Mouse (Mus musculus): Measurements from ENCODE around the gene Olfr157.

Olfr157 gene

DNA sequence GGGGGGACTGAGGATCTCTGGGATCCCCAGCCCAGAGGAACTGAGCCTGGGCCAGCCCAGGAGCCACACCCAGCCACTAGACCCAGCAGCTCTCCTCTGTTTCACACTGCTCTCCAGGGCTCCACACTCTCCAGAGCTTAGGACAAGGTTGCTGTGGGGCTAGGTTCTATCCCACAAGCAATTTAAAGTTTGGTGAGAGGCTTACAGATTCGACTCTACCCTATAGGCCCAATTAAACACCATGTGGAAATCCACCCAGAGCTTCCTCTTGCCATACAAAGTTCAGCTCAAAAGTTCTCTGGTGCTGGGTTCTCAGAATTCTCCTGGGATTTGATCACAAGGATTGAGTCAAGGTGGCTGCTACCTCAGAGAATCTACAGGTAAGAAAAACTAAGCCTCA is at the start of gene Olfr157:
TSS of gene Olfr157 (minus strand) at position 101 of the 400 bp plus-strand sequence.
- DNase-seq (ENCODE audit: low read depth, low spot score) = no peak

DNA sequence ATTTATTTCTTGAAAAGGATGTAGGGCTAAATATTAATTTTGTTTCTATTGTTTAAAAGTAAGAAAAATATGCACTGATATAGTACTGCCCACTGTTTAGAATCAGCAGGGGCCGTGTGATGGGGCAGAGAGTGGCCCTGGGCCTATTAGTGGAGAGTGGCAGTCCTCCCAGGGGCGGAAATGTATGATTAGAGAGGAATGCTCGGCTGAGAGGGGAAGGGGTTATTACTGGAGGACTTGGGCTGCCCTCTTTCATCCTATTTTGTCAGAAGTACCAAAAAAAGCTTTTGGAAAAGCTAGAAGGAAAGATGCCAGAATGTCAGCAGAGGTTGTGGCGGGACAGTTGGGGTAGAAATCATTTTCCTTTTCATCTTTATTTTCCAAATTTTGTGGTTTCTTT is 44.2 kb upstream of the Olfr157 start:
- no peak for DNase-seq (ENCODE audit: low read depth, low spot score)

DNA sequence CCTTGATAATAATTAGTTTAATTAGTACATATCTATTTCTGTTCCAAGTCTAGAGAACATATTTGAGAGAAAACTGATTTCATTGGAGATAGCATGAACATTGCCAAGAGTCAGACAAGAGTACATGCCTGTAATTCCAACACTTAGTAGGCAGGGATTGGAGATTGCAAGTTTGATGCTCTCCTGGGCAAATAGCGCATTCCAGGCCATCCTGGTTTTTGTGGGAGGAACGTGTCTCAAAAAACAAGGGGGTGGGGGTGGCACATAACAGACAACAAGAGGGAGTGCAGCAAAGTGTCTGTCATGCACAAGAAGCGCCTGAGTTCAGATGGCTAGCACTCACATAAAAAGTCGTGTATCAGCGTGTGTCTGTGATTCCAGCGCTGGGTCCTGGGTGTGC is 39.6 kb upstream of the Olfr157 start:
- DNase-seq (ENCODE audit: low read depth, low spot score) = no peak

DNA sequence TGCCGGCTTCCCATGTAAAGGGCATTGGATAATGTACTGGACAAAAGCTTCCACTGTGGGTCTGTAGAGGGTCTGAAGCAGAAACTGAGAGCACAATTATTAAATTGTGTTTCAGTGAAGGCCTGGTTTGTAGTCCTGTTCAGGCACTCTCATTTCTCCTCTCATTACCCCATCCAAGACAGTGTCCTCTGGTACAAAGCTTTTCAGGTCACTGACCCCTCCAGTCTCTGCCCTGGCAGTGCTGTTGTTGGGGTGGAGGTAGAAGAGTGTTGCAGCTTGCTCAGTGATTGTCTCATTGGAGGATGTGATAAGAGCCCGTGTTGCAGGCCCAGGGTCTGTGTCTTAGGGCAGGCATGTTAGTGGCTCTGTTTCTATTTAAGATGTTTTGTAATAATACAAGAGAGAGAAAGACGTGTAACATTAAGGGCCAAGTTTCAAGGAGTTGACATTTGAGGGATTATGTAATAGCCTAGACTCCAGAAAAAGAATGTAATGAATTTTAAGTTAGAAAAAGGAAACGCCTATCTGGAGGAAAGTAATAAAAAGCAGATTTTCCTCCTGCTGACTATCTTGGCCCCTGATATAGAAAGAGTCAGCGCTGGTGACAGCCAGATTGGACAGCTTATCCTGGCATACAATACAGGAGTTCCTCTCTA is 38.2 kb upstream of the Olfr157 start:
- DNase-seq (ENCODE audit: low read depth, low spot score) = no peak

DNA sequence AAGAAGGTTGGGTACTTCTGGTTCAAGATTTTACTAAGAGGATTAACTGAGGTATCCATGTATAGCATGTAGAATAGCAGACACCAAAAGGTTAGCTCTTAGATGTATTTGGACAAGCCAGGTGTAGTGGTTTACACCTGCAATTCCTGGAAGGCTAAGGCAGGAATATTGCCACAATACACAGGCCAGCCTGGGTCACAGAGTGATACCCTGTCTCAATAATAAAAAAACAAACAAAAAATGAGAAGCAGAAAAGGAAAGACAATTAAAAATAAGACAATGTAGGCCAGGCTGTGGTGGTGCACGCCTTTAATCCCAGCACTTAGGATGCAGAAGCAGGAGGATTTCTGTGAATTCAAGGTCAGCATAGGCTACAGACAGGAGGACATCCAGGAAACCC is 37.2 kb upstream of the Olfr157 start:
- no peak for DNase-seq (ENCODE audit: low read depth, low spot score)

DNA sequence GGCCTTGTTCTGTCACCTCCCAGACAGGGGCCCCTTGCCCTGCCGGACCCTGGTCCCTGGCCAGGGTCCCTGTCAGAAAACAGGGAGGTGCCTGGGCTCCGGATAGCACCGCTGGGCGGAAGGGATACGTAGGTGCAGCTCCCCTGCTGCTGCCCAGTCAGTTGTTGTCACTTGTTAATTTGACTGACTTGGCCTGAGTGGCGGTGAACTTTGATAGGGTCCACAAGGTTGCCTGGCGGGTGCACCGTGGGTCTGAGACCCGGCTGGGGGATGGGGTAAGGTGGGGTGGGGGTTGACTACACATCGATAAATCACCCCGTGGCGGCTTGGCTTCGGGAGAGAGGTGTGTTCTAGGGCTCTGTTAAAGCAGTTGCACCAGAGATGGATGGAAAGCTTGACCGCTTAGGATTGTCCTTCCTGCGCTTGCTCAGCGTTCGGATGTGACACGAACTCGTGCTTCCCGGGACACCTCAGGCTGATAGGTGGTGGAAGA is 36.0 kb upstream of the Olfr157 start:
- no peak for DNase-seq (ENCODE audit: low read depth, low spot score)

DNA sequence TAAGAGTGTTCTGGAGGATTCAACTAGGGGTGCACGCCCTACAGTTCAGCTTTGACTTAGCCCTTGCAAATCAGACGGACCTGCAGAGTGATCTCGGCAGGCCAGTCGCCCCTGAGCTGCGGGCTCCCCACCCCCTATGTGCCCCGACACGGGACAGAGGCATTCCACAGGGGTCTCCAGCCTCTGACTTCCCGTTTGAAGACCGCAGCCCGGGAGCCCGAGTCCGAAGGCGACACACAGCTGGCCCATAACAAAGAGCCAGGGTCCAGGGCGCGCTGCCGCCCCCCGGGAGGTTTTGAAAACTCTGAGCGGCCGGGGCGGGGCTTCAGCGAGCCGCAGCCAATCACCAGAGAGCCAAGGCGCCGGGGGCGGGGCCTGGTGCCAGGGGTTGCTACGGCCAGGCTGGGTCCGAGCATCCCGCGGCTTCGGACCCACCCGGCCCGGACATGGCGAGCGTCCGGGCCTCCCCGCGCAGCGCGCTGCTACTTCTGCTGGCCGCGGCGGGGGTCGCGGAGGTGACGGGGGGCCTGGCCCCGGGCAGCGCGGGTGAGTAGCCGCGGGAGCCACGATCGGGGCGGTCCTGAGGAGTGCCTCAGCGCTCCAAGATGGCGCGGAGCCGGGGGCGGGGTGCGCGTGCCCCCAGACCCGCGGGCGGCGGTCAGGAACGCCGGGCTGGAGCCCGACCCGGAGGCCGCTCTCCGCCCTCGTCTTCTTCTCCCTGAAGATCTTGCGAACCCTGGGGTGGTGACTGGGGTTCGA is 35.3 kb upstream of the Olfr157 start, which contains the start of gene Reck:
TSS of gene Reck (plus strand) at position 371 of the 759 bp plus-strand sequence.
- peak; percentile 84 for DNase-seq (ENCODE audit: low read depth, low spot score)

DNA sequence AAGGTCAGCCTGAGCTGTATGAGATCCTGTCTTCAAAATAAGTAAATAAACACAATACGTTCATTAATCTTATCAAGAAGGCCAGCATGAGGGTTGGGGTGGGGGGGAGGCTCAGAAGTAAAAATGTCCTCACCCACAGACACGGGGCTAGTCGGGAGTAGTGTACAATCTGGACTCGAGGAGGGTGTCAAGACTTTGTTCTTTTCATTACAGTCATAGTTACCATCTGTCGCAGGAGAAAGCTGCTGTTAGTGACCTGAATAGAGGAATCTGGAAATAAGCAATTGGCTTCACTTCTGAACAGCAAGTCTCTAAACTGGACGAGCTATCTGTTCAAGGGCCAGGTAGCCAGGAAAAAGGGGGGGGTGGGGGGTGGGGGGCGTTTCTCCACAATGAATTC is 34.5 kb upstream of the Olfr157 start:
- DNase-seq (ENCODE audit: low read depth, low spot score) = no peak

DNA sequence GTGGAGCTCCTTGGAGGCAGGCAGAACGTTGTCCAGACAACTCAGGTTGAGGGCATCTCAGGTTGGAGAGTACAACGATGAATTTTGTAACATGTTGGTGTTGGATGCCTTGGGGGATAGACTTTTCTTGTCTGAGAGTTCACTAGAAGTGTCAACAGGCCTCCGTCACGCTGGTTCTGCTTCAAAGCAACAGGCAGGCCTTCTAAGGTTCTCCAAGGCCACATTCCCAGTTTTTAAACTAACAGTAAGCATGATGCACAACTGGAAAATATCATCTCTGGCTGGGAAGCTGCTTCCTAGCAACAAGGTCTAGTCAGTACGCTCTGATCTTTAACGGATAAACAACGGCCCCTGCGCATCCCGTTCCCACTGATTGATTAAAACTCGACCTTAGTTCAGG is 29.8 kb upstream of the Olfr157 start:
- no peak for DNase-seq (ENCODE audit: low read depth, low spot score)

DNA sequence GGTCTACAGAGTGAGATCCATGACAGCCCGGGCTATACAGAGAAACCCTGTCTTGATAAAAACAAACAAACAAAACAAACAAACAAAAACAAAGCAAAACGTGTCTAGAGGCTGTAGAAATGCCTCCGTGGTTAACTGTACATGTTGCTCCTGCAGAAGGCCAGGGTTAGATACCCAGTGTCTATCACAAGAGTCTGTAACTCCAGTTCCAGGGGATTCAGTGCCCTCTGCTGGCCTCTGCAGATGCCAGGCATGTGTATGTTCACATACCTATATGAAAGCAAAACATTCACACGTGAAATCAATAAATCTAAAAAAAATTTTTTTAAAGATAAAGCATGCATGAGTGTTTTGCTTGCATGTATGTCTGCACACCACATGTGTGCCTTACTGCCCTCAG is 23.3 kb upstream of the Olfr157 start:
- DNase-seq (ENCODE audit: low read depth, low spot score) = no peak

DNA sequence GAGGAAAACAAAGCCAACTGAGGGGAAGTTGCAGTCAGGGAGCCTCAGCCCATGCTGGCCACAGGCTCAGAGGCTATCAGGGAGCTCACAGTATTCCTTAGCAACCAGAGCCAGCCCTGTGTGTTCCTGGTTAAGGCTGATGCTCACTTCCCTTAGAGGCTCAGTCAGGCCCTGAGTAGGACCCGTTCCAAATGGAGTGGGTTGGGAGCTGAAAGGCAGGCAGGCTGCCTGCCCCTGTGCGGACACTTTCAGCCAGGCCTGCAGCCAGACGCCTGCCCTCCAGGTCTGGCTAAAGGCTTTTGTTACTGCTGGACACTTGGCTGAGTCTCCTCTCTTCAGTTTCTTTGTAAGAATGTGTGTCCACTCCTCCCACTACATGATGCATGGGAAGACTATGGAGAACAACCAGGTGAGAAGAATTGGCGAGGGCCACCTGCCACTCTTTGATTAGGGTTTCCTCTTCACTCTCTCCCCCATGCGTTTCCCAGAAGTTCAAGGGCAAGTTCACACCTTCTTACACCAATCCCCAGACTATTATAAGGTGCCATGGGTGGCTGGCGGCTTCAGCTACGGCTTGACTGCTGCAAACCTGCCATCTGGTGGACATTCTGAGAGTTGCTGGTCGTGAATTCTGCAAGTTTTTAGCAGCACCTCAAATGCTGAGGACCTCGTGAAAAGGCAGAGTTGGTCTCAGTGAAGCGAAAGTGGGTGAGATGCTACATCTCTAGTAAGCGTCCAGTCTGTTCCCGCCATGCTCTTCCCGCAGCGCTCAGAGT is 20.9 kb upstream of the Olfr157 start:
- peak; percentile 48 for DNase-seq (ENCODE audit: low read depth, low spot score)

DNA sequence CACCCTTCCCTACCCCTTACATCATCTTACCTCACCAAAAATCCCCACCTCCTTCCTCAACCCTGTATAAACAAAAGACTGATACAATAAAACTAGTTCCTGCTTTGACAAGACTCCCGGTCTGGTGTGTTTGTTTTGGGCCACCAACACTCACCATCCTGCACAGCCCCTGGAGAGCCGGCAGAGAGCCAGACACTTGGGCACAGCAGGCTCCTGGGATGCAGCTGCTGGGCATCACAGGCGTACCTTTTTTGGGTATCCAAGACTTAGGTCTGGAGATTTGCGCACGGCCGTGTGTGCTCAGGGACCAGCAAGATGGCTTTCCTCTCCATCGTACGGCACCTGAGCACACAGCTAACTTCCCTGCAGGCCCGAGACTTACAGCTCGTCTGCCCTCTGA is 19.9 kb upstream of the Olfr157 start:
- no peak for DNase-seq (ENCODE audit: low read depth, low spot score)

DNA sequence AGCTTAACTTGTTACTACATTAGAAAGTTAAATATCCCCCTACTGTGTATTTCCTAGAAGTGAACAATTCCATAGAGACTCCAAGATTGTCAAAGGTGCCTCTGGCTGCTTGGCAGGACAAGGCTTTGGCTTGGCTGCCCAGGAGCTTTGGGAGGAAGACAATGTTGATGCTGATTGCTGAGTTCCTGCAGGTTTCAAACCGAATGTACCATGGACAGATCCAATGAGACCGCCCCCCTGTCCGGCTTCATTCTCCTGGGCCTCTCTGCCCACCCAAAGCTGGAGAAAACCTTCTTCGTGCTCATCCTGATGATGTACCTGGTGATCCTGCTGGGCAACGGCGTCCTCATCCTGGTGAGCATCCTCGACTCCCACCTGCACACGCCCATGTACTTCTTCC is 14.1 kb upstream of the Olfr157 start:
- DNase-seq (ENCODE audit: low read depth, low spot score) = no peak

DNA sequence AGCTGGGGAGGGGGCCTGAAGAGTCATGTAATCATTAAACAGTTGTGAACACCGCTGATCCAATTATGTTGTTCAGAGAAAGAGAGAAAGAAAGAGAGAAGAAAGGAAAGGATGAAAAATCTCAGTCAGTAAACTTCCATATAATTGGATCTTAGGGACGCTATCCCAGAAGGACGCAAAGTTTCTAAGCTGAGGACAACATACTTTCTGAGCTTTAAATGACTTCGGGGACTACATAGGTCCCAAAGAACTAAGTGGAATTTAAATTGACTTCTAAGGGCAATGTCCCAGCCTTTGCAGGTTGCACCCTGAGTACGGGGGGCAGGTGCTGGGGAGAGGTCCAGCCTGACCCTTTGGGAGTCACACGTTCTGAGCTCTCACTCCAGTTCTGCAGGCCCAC is 11.3 kb upstream of the Olfr157 start, which contains the start of gene Olfr155:
TSS of gene Olfr155 (plus strand) at position 301 of the 400 bp plus-strand sequence.
- DNase-seq (ENCODE audit: low read depth, low spot score) = no peak

DNA sequence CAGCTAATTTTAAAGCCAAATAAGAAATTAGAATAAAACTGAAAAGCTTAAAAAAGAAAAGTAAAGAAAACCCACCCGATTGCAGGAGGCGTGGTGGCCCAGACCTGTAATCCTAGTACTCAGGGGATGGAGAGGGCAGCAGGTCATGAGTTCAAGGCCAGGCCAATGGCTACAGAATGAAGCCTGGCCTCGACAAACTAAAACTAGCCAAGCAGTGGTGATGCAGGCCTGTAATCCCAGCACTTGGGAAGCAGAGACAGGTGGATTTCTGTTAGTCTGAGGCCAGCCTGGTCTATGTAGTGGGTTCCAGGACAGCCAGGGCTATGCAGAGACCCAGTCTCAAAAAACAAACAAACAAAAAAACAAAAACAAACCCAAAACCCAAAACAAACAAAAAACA is 1.7 kb downstream of the Olfr157 start:
- DNase-seq (ENCODE audit: low read depth, low spot score) = no peak

DNA sequence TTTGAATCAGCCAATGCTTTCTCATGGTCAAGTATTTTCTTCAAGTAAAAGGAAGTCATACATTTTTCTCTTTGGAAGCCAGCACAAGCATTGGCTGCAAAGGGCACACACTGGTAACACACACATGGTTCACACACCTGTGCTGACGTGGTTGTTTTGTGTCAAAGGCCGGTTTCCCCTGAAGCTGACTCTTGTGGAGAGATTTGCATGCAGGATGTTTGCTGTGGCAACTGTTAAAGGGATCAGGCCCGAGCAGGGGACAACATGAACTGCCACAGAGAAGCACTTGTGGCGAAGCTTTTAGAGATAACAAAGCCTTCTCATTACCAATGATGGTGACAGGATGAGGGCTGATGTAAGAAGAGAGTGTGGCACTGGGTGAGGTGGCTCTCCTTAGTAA is 5.3 kb downstream of the Olfr157 start:
- DNase-seq (ENCODE audit: low read depth, low spot score) = no peak

DNA sequence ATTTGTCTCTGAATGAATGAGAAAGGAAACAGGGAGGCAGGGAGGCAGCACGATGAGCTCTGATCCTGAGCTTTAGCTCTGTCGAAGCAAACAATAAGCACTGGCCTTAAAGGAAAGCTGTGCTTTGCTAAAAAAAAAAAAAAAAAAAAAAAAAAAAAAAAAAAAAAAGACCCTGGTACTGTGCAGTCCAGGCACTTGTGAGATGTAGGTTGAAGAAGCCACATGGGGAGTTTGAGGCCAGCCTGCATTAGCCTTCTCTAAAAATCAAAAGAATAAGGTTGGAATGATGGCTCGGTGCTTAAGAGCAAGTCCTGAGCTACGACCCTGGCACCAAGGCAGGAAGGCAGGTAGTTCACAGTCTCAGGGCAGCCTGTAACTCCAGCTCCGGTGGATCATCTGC is 6.2 kb downstream of the Olfr157 start:
- no peak for DNase-seq (ENCODE audit: low read depth, low spot score)

DNA sequence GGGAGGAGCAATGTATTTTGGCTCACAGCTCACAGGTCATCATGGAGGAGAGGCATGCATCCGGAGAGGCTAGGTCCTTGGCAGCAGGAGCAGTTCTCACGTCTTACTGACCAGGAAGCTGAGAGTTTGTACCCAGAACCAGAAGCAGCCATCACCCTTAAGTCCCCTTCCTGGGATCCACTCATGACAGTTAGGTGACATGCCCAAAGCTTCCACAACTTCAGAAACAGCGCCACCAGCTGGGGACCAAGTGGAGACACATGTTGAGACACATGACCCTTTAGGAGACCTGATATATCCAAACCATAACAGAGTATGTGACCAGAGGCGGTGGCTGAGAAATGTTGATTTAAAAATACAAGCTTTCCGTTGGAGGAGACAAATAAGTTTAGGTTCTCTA is 8.0 kb downstream of the Olfr157 start:
- no peak for DNase-seq (ENCODE audit: low read depth, low spot score)

DNA sequence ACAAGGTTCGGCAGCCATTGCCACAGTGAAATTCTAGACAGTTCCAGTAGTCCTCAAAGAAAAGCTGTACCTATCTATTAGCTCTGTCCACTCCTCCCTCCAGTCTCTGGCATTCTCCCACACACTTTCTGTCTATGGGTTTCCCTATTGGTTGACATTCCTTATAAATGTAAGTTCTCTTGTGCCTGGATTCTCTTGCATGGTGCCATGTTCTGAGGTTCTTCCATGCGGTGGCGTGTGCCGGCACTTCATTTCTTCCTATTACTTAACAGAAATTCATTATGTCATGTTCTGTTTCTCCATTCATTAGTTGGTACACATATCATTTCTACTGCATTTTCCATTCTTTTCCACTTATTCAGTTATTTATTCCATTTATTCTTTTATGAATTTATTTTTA is 11.2 kb downstream of the Olfr157 start:
- DNase-seq (ENCODE audit: low read depth, low spot score) = no peak

DNA sequence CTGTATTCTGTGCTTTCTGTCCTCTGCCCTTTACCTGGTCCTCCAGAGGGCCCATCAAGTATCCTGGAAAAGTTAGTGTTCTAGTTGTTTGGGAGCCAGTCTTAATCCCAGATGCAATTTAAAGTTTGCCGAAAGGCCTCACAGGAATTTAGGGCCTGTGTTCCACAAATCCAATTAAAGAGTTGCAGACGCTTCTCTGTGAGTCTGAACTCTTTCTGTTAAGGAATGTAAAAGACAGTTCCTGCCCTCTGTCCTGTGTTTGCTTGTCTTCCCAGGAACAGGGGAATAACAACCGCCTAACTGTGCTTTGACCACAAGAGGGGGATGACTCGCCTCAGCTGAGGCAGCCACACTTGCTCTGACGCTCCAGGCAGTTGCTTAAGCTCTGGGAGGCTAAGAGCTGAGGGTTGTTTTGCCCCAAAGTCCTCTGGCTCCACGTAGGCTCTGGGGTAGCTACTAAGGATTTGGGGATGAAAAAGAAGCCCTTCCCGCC is 16.1 kb downstream of the Olfr157 start, which contains the start of gene Olfr156:
TSS of gene Olfr156 (minus strand) at position 51 of the 493 bp plus-strand sequence.
- peak; percentile 31 for DNase-seq (ENCODE audit: low read depth, low spot score)

DNA sequence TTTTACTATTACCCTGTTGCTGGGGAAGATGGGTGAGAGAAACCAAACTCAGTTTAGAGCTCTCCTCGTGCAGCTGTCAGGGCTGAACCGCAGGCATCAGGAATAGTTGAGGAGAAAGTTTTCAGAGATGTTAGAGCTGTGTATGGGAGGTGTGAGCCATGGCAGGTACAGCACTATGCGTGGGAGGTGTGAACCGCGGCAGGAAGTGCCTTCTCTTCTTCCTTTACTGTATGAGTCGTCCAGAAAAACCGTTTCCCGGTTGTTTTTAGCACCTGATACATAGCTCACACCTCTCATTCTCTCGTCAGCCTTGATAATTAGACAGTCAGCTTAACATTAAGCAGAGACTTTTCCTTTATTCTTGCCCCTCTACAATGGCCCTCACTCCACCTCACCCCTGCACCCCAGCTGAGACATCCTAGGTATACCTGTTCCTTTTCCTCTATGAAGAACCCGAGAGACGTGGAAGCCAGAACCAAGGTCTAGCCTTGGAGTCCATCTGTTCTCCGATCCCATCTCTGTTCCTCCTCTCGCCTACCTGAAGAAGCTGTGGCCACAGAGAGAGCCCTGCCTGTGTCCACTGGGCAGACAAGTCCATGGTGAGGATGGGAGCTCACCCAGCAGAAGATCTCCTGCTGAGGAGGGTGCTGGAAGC is 17.0 kb downstream of the Olfr157 start:
- no peak for DNase-seq (ENCODE audit: low read depth, low spot score)

Data from embryo, embryonic 11.5 days (tissue).